Mouse (Mus musculus) monocyte, adult 5-6 weeks (primary cell): ENCODE data around the gene Slc37a3. TPM values are rescaled to one million over a fixed set of nuclear protein-coding genes. Genes with fewer than 3 reads are reported as not detected.
"Not testable (repeated sequence)": the region's sequence is repeated elsewhere in the genome, so short reads cannot be mapped to it uniquely, and the experiment has no call there.

Source experiments
- ATAC-seq: fragments of 153-309, 156-312 bp; replicated peaks from 2 replicates; pipeline ENCODE4 v1.8.0; 2017; ENCODE audit warnings: mild to moderate bottlenecking; ENCODE audit not compliant: low TSS enrichment, insufficient number of reproducible peaks, severe bottlenecking, poor library complexity, low FRiP score
- total RNA-seq: library from RNA; stranded (forward); fragments of 200-1000, 200-491, 200-594 nt; gene quantifications from 3 replicates; pipeline ENCODE4 v1.2.3, GENCODE M21; 2017

The Slc37a3 gene
- 33.9 to 44.5 TPM (median 42.6 TPM) in 3 replicates for total RNA-seq

DNA sequence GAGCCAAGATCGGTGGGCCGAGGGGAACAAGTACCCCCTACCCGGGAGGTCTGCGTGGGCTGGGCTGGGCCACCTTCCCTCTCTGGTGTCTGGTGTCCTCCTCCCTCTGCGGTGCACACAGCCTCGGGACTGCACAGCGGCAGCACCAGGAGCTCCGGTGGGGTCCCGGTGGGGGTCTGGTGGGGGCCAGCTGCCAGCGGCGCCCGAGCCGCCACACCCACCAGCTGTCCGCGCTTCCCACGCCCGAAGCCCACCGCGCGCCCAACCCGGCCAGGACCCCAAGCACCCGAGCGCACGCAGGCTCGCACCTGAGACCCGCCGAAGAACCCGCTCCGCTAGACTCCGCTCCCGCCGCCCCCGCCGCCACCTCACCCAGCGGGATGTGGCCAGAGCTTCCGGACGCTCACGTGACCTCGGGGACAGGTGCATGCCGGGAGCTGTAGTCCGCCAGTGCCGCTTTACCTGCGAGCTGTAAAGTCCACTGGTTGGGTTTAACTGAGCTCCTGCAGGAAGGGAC, at the start of gene Slc37a3:
Gene Slc37a3 (minus strand): TSS at position 365 of the 517 bp plus-strand sequence.
- peak; percentile 52; the same call in 1 of the 2 replicates for ATAC-seq

GRCm38 (mm10) chr6:39426725-39427124, 49.2 kb upstream of the Slc37a3 start:
- ATAC-seq = no peak

GRCm38 (mm10) chr6:39425181-39425580, 47.7 kb upstream of the Slc37a3 start:
- ATAC-seq = no peak

- no peak for ATAC-seq
Measured at GRCm38 (mm10) chr6:39423686-39424085, 46.2 kb upstream of the Slc37a3 start.

- no peak for ATAC-seq
Measured at GRCm38 (mm10) chr6:39423130-39423551, 45.7 kb upstream of the Slc37a3 start.

DNA sequence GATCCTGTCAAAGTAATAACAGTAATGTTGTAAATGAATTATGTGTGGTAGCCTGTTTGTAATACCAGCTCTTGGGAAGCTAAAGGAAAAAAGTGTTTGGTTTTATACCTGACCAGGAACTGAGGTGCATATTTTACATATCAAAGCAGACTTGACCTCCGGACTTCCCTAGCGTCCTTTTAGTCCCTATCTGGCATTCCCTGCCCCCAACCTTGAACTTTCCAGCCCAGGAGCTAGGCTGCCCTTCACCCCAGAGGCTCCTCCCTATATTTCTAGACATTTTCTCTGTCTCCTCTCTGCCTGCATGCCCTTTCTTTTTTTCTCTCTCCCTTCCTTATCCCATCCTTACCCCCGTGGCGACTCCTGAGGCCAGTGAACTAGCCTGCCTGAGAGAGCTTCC, 43.4 kb upstream of the Slc37a3 start:
- no peak for ATAC-seq

- peak; percentile 84 for ATAC-seq
Measured at GRCm38 (mm10) chr6:39419851-39420721, 42.6 kb upstream of the Slc37a3 start, which contains the start of gene Mkrn1. TSS of gene Mkrn1 (minus strand) at chr6:39420462.

GRCm38 (mm10) chr6:39419386-39419850, 41.9 kb upstream of the Slc37a3 start:
- no peak for ATAC-seq

DNA sequence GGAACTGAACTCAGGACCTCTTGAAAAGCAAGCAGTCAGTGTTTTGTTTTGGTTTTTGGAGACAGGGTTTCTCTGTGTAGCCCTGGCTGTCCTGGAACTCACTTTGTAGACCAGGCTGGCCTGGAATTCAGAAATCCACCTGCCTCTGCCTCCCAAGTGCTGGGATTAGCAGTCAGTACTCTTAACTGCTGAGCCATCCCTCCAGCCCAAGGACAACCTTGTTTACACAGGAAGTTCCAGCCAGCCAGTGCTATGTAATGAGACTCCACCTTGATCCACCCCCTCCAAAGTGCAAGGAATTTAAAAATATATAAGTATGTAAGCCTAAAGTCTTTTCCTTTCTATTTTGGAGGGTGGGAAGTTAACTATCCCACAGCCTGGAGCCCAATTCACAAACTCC, 39.2 kb upstream of the Slc37a3 start:
- not testable (repeated sequence) for ATAC-seq

- peak; percentile 38; the same call in 1 of the 2 replicates for ATAC-seq
Measured at GRCm38 (mm10) chr6:39415762-39416161, 38.3 kb upstream of the Slc37a3 start.

GRCm38 (mm10) chr6:39414106-39414505, 36.6 kb upstream of the Slc37a3 start:
- no peak for ATAC-seq

DNA sequence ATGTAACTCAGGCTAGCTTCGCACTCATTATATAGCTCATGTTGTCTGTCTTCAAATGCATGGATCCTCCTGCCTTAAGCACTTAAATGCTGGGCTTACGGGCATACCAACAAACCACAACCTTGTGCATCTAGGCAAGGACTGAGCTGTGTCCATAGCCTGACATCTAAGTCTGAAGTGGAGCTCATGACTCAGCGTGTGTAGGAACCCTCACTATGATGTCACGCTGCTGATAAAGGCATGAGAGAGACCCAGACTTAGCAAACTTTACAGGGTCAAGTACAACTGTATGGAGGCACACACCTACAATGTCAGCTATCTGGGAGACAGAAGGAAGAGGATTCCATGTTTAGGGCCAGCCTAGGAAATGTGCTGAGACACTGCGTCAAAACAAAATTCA, 29.0 kb upstream of the Slc37a3 start:
- ATAC-seq = no peak

DNA sequence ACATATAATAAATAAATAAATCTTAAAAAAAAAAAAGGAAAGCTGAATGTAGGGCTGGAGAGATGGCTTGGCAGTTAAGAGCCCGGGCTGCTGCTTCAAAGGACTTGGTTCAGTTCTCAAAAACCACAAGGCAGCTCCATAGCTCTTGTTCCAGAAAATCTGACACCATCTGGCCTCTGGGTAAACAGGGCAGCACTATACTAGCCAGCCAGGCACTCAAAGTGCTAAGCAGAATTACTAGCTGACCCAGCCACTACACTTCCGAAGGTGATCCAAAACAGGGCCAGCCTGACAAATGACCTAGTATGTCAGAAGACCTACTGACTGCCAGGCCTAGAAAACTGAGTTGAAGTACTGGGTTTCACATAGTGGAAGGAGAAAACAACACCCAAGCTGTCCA, 25.7 kb upstream of the Slc37a3 start:
- ATAC-seq = no peak

DNA sequence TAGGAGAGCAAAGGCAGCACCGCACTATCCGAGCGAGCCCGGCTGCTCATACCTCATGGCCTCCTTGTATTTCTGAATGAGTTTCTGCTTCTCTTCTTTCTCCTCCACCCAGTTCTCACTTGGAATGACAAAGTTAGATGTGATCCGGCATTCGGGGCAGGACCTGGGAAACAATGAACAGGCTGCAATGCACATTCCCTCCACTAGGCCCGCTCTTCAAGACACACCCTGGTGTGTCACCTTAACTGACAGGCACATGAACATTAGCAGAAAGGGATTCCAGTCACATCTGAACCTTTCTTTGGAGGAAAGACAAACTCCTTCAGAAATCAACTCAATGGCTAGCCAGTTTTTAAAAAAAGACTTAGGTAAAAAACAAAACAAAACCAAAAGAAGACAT, 22.9 kb upstream of the Slc37a3 start:
- no peak for ATAC-seq

DNA sequence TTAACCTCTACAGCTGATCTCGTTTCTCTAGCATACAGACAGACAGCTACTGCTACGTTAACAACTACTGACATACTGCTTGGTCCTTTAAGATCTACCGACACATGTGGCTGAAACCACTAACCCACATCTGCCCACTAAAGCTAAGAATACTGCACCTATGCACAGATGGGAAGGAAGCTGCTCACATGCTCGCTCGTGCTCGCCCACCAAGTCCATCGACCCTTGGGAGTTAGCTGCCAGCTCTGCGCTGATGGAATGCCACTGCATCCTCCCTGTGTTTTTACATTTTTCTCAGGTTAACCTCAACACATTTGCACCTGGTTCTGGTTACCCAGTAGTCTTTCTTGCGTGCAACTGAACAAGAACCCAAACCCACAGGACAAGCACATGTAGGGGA, 20.9 kb upstream of the Slc37a3 start:
- ATAC-seq = no peak

DNA sequence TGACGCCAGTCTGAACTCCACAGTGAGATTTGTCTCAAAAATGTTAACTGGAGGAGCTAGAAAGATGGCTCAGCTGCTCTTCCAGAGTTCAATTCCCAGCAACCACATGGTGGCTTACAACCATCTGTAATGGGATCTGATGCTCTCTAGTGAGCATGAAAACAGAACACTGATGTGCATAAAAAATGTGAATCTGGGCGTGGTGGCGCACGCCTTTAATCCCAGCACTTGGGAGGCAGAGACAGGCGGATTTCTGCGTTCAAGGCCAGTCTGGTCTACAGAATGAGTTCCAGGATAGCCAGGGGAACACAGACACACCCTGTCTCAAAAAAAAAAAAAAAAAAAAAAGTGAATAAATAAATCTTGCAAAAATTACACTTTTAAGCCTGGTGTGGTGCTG, 19.6 kb upstream of the Slc37a3 start:
- ATAC-seq = no peak

DNA sequence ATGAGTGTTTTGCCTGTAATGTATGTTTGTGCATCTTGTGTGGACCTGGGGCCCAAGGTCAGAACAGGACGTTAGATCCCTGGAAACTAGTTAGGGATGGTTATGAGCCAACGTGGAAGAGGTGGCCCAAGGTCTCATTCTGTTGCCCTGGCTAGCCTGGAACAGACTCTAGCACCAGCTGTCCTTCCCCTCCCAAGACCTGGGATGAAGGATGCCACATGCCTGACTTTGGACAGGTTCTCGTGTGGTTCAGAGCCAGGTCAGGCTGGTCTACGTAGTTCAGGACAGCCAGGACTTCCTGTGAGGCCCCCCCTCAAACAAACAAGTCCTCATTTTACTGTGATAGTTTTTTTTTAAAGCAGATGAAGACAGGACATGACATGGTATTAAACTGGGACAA, 18.4 kb upstream of the Slc37a3 start:
- no peak for ATAC-seq

- ATAC-seq = no peak
Measured at GRCm38 (mm10) chr6:39395471-39395870, 18.0 kb upstream of the Slc37a3 start.

- no peak for ATAC-seq
Measured at GRCm38 (mm10) chr6:39389988-39390387, 12.5 kb upstream of the Slc37a3 start.
